Mouse (Mus musculus): ENCODE measurements around the gene Orai1.

- TF ChIP-seq CTCF (conservative IDR thresholded peaks at IDR 0.05; ENCODE audit: insufficient read depth, insufficient read length, low read depth, low read length) (no peak), POLR2A (IDR thresholded peaks at IDR 0.05; ENCODE audit: low read depth, low read length) (no peak)
These were observed 4.6 kb downstream of the Orai1 start for GRCm38 (mm10) chr5:123019336-123020016.
